ENCODE assay signal across 26 mouse cellular contexts in the genomic region with DNA sequence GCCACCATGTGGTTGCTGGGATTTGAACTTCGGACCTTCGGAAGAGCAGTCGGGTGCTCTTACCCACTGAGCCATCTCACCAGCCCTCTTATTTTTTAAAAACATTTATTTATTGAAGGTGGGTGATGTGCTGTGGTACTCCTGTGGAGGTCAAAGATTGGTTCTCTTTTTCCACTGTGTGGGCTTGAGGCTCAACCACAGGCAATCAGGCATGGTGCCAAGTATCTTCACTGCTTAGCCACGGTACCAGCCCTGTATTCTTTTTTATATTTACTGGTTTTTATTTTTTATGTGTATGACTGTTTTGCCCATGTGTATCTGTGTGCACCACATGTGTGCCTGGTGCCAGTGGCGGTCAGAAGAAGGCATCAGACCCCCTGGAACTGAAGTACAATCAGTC. TPM values are rescaled to one million over a fixed set of nuclear protein-coding genes. Genes with fewer than 3 reads are reported as not detected.
DNase-seq lines count a peak whose midpoint lies in the region; ATAC-seq and TF ChIP-seq lines count a peak whose summit lies in the region.
"Had no signal": no experiment of that assay in that cellular context is flagged by ENCODE, and none has a peak within 500 bp of the region (broad histone marks: within the 10 kb centered on the region; RNA-seq: fewer than 3 reads in every experiment).

No protein-coding gene starts in this region.

- no peaks in the 10 kb centered on the region; the same call in 1 of the 2 replicates for H3K27me3 ChIP-seq in splenic B cell, adult 2 months (ENCODE audit: control insufficient read depth, insufficient read depth, low read length, poor library complexity, severe bottlenecking)
- H3K27me3 ChIP-seq: hindbrain, embryonic 15.5 days had no signal

- H3K36me3 ChIP-seq in splenic B cell, adult 2 months (ENCODE audit: control insufficient read depth, insufficient read depth, low read length, poor library complexity, severe bottlenecking) = no peaks in the 10 kb centered on the region
- H3K36me3 ChIP-seq: embryonic facial prominence, embryonic 12.5 days; forebrain, embryonic 10.5 days; G1E; hindbrain, embryonic 12.5 days; hindbrain, embryonic 15.5 days had no signal

- TF ChIP-seq POLR2A in lung, adult 2 months (IDR thresholded peaks at IDR 0.05; ENCODE audit: borderline replicate concordance, extremely low read depth, low read depth, low read length) = no peak

- WGBS in lung, adult 2 months = 86% methylated on average over 5 of the region's 5 CpGs

- DNase-seq in cerebellum, postnatal 10 days = peak; percentile 33 to 43
- no peak for DNase-seq in cerebellum, adult 9-10 months
- DNase-seq in kidney, postnatal 10 days = peak; percentile 17
- DNase-seq in kidney, postnatal 4 days = no peak
- peak; percentile 44 for DNase-seq in splenic B cell, adult 2 months (ENCODE audit: low read depth, low spot score)
- DNase-seq in adrenal gland, adult (ENCODE audit: inconsistent age in 2 of 2, low spot score in 1 of 2) = no peak
- no peak for DNase-seq in lung, adult 2 months
- DNase-seq: adrenal gland, adult 8-10 months; adrenal gland, postnatal 36 days; B cell, adult 2 months; cerebellum, adult 18-20 months; cerebellum, adult 9-11 months; cerebellum, postnatal 36 days; gastrocnemius, postnatal 10 days; heart, adult 11 months; heart, postnatal 36 days; kidney, adult 2 months had no signal

- peak; percentile 26; the same call in 1 of the 2 replicates for ATAC-seq in granulocyte monocyte progenitor cell, adult 5-6 weeks (replicated peaks; ENCODE audit: poor library complexity, severe bottlenecking)
- ATAC-seq: forebrain, embryonic 13.5 days; forebrain, embryonic 16.5 days; intestine, postnatal 0 days had no signal

- H3K4me1 ChIP-seq in lung, adult 2 months (ENCODE audit: control insufficient read depth, insufficient read depth, low read length) = no peaks in the 10 kb centered on the region

- no peak overlapping the region for H3K4me3 ChIP-seq in lung, adult 2 months (replicated peaks; ENCODE audit: extremely low read depth, low read depth, low read length)
- H3K4me3 ChIP-seq: embryonic facial prominence, embryonic 12.5 days; forebrain, embryonic 10.5 days; forebrain, embryonic 13.5 days; hindbrain, embryonic 12.5 days; hindbrain, embryonic 15.5 days had no signal

- TF ChIP-seq CTCF in lung, adult 2 months (IDR thresholded peaks at IDR 0.05; ENCODE audit: insufficient read depth, low read length) = no peak

RNA-seq across cellular contexts. Expression of gene Prr5, which starts 8.1 kb away (rescaled TPM):
- total RNA-seq in granulocyte monocyte progenitor cell, adult 5-6 weeks (2014; fragmentation: Nextera tagmentation) = 16.4 and 16.9 TPM in 2 replicates
- 3.9 and 4.9 TPM in 2 replicates for total RNA-seq in granulocyte monocyte progenitor cell, adult 5-6 weeks (2017)
- 12.9 and 14.1 TPM in 2 replicates for polyA plus RNA-seq in lung, adult 2 months (2012; rRNA removed)
- total RNA-seq: G1E had no signal
- polyA plus RNA-seq: G1E had no signal

RNA-seq across cellular contexts. Expression of gene Arhgap8, which starts 58.6 kb away (rescaled TPM):
- not detected in 2 replicates for total RNA-seq in granulocyte monocyte progenitor cell, adult 5-6 weeks (2014; fragmentation: Nextera tagmentation)
- total RNA-seq in granulocyte monocyte progenitor cell, adult 5-6 weeks (2017) = not detected in 2 replicates
- polyA plus RNA-seq in lung, adult 2 months (2012; rRNA removed) = 20.3 and 22.1 TPM in 2 replicates
- total RNA-seq: G1E; gastrocnemius, postnatal 10 days had no signal
- polyA plus RNA-seq: G1E had no signal

Comparison
In these comparisons a context has a peak if more than half of its experiments do, and no peak if none do; other contexts are left out.
1. DNase-seq: peak in cerebellum, postnatal 10 days (2 of 2), kidney, postnatal 10 days (single experiment) and splenic B cell, adult 2 months (single experiment); none in cerebellum, adult 9-10 months (single experiment), kidney, postnatal 4 days (0 of 2), adrenal gland, adult (0 of 2) and lung, adult 2 months (single experiment).